Mouse (Mus musculus) hindbrain, embryonic 12.5 days (tissue): Measurements from ENCODE around the gene Sertad3. TPM values are rescaled to one million over a fixed set of nuclear protein-coding genes. Genes with fewer than 3 reads are reported as not detected.
A peak's percentile ranks its signal among the peaks of the same experiment; 100 is the strongest.

ENCODE experiments used
- ATAC-seq: fragments of 200-750 bp; cut with Nextera tagmentation; 2 replicates; pipeline ENCODE4 v1.8.0; 2017; ENCODE audit warnings: moderate TSS enrichment; ENCODE audit not compliant: low FRiP score
- H3K27ac ChIP-seq: fragments of 300-500 bp; sonication (generic); 2 replicates; pipeline ENCODE4 v1.5.1; 2016; ENCODE audit warnings: mild to moderate bottlenecking
- H3K27me3 ChIP-seq: fragments of 300-500 bp; sonication (generic); 2 replicates; pipeline ENCODE4 v1.6.1; 2016; ENCODE audit warnings: mild to moderate bottlenecking
- H3K36me3 ChIP-seq: fragments of 300-500 bp; sonication (generic); 2 replicates; pipeline ENCODE4 v1.6.1; 2016; ENCODE audit warnings: mild to moderate bottlenecking
- H3K4me1 ChIP-seq: fragments of 300-500 bp; sonication (generic); 2 replicates; pipeline ENCODE4 v1.6.1; 2016
- H3K4me2 ChIP-seq: fragments of 300-500 bp; sonication (generic); replicated peaks from 2 replicates; pipeline ENCODE4 v1.6.1; 2016; ENCODE audit warnings: mild to moderate bottlenecking
- H3K4me3 ChIP-seq: fragments of 300-500 bp; sonication (generic); 2 replicates; pipeline ENCODE4 v1.5.1; 2016; ENCODE audit warnings: mild to moderate bottlenecking
- H3K9ac ChIP-seq: fragments of 300-500 bp; sonication (generic); 2 replicates; pipeline ENCODE4 v1.6.1; 2016; ENCODE audit warnings: mild to moderate bottlenecking, moderate library complexity
- H3K9me3 ChIP-seq: fragments of 300-500 bp; sonication (generic); replicated peaks from 2 replicates; pipeline ENCODE4 v1.6.1; 2016; ENCODE audit warnings: mild to moderate bottlenecking
- WGBS: fragments of 180-500 bp; shearing (Covaris S2); methylation state at CpG from one replicate; pipeline ENCODE4 v1.1.7; 2016; 5-methylcytosine and 5-hydroxymethylcytosine counted together
- polyA plus RNA-seq: library from polyadenylated mRNA; unstranded; fragments of >200 nt; fragmentation: Nextera tagmentation; extraction: Ambion mirVana; gene quantifications from 2 replicates; pipeline ENCODE4 v1.2.1, GENCODE M21; 2016

Gene Sertad3
- polyA plus RNA-seq, 1 experiment from 2014 or later = 22.3 TPM

GRCm38 (mm10) chr7:27499036-27499435 is 25.5 kb downstream of the Sertad3 start, which contains the start of gene Prx:
Gene Prx (plus strand): TSS chr7:27499324.
- Histone ChIP-seq H3K4me3 (no peak within 1 kb of the TSS), H3K27ac (no peak within 1 kb of the TSS), H3K4me2 (no peak within 1 kb of the TSS), H3K9me3 (no peaks in the 10 kb centered on the region), H3K36me3 (no peaks in the 10 kb centered on the region), H3K4me1 (no peaks in the 10 kb centered on the region), H3K9ac (no peak within 1 kb of the TSS), H3K27me3 (no peaks in the 10 kb centered on the region)
- no peak for ATAC-seq
- WGBS = 46% methylated on average over 3 of the region's 3 CpGs

DNA sequence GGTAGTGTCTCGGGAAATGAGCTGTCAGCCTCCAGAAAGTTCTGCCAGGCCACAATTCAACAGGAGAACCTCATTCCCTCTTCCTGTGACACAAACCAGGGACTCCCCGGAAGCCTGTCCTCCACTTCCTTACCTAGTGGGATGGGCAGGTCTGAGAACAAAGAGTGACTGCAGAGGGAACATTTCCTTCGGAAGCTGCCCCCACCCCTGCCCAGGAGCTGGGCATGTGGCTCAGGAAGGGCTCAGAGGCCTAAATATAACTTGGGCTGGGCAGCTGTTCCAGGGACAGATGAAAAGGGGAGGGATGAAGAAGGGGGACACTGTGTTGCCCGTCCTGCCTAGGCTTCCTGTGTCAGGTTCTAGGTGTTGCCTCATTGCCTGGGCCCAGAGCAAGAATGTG is 28.1 kb downstream of the Sertad3 start:
- Histone ChIP-seq H3K27me3 (no peaks in the 10 kb centered on the region), H3K9ac (no peak overlapping the region), H3K9me3 (no peaks in the 10 kb centered on the region), H3K4me2 (no peak overlapping the region), H3K36me3 (no peaks in the 10 kb centered on the region), H3K4me3 (no peak overlapping the region), H3K4me1 (no peaks in the 10 kb centered on the region; the same call in 1 of the 2 replicates), H3K27ac (no peak overlapping the region)
- 68% methylated on average over 4 of the region's 4 CpGs for WGBS
- ATAC-seq = no peak

GRCm38 (mm10) chr7:27506765-27507370 is 33.3 kb downstream of the Sertad3 start:
- 0 out of 2 replicates have a peak, but pooled peaks have one; percentile 22 for ATAC-seq
- WGBS = 39% methylated on average over 9 of the region's 9 CpGs
- Histone ChIP-seq H3K27me3 (no peaks in the 10 kb centered on the region), H3K4me1 (peaks cover 9% of the 10 kb centered on the region), H3K4me2 (peak overlapping the region; percentile 58), H3K9ac (no peak overlapping the region), H3K36me3 (no peaks in the 10 kb centered on the region), H3K27ac (peak overlapping the region; percentile 94), H3K9me3 (no peaks in the 10 kb centered on the region), H3K4me3 (peak overlapping the region; percentile 50; the same call in 1 of the 2 replicates)

DNA sequence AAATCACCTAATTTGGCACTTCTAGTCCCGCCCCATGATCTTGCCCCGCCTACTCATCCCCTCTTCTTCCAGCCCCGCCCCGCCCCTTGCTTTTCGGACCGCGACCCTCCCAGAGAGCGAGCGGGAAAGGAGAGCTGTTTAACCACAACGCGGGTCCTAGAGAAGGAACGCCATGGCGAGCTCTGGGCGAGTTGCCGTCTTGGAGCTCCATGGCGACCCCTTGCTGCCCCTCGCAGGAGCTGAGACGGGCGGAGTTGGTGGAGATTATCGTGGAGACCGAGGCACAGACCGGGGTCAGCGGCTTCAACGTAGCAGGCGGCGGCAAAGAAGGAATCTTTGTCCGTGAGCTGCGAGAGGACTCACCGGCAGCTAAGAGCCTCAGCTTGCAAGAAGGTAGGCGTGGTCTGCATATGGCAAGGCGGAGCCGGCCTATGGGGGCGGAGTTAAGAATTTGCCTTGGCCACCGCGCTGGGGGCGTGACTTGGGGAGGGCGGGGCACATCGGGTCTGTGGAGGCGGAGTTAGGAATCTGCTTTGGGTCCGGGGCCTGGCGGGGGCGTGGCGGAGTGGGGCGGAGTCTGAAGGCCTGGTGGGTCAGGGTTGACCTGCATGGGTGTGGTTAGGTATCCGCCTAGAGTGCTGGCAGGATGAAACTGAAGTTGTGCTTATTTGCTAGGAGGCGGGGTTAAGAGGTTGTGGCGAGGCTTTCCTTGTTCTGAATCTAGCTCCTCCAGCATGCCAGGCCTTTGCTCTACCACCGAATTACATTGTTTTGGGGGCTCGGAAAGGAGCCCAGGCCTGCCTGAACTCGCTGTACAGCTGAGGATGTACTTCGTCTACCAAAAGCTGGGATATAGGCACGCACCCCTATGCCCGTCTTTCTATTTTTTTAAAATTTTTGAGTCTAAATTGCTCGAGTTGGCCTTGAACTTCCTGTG is 34.4 kb downstream of the Sertad3 start:
- peak overlapping the region; percentile 50 for H3K4me3 ChIP-seq
- H3K4me2 ChIP-seq = peak overlapping the region; percentile 58
- WGBS = under 1% methylated on average over 54 of the region's 54 CpGs
- no peaks in the 10 kb centered on the region for H3K36me3 ChIP-seq
- peaks cover 9% of the 10 kb centered on the region for H3K4me1 ChIP-seq
- ATAC-seq = peak; percentile 92
- H3K9me3 ChIP-seq = no peaks in the 10 kb centered on the region
- H3K27me3 ChIP-seq = no peaks in the 10 kb centered on the region
- peak overlapping the region; percentile 94 for H3K27ac ChIP-seq
- H3K9ac ChIP-seq = peak overlapping the region; percentile 70

DNA sequence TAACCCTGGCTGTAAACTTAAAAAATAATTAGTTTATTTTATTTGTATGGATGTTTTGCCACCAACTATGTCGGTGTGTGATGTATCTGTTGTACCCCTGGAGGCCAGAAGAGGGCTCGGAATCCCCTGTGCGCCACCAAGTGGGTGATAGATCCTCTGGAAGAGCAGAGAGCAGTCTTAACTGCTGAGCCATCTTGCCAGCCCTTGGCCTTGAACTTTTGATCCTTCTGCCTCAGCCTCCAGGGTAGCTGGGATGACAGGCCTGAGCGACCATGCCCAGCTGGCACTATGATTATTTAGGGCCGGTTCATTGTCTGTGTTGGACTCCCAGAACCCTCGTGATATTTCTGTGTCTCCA is 35.1 kb downstream of the Sertad3 start:
- no peak overlapping the region for H3K9ac ChIP-seq
- no peak overlapping the region for H3K4me3 ChIP-seq
- WGBS = 28% methylated on average over 6 of the region's 6 CpGs
- H3K4me1 ChIP-seq = peaks cover 9% of the 10 kb centered on the region
- H3K27ac ChIP-seq = no peak overlapping the region
- peak; percentile 54 for ATAC-seq
- no peaks in the 10 kb centered on the region for H3K9me3 ChIP-seq
- peak overlapping the region; percentile 58 for H3K4me2 ChIP-seq
- H3K36me3 ChIP-seq = no peaks in the 10 kb centered on the region
- H3K27me3 ChIP-seq = no peaks in the 10 kb centered on the region

DNA sequence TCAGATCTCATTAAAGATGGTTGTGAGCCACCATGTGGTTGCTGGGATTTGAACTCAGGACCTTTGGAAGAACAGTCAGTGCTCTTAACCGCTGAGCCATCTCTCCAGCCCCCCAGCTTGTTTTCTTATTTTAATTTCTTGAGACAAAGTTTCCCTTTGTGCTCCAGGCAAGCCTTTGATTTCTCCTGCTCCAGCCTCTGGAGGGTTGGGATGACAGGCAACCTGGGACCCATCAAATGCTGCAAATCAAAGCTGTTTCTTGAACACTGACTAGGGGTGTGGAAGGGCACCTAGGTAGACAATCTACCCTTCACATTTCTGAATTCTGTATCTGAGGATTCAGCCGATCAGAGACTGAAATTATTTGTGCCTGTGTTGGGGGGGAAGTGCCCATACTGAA is 37.2 kb downstream of the Sertad3 start:
- 82% methylated on average over 2 of the region's 2 CpGs for WGBS
- ATAC-seq = no peak
- Histone ChIP-seq H3K27ac (no peak overlapping the region), H3K9me3 (no peaks in the 10 kb centered on the region), H3K27me3 (no peaks in the 10 kb centered on the region), H3K4me3 (no peak overlapping the region), H3K9ac (no peak overlapping the region), H3K4me1 (peaks cover 9% of the 10 kb centered on the region), H3K4me2 (no peak overlapping the region), H3K36me3 (no peaks in the 10 kb centered on the region)

DNA sequence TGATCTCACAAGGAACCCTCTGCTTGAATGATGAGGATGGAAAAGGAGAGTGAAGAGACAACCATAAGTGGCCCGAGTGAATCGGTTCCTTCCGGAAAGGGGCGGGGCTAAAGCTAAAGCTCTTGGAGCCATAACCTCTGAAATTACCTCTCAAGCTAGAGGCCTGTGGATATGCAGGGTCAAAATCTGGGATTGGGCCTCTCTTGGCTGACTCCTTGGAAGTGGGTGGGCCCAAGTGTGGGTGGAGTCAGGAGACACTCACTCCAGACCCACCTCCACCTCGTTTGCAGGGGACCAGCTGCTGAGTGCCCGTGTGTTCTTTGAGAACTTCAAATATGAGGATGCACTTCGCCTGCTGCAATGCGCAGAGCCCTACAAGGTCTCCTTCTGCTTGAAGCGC is 41.4 kb downstream of the Sertad3 start:
- Histone ChIP-seq H3K27me3 (no peaks in the 10 kb centered on the region), H3K4me2 (no peak overlapping the region), H3K4me3 (no peak overlapping the region), H3K4me1 (no peaks in the 10 kb centered on the region), H3K36me3 (no peaks in the 10 kb centered on the region), H3K9ac (no peak overlapping the region), H3K9me3 (peaks cover 5% of the 10 kb centered on the region; the same call in 1 of the 2 replicates), H3K27ac (no peak overlapping the region)
- WGBS = 83% methylated on average over 9 of the region's 9 CpGs
- no peak for ATAC-seq

DNA sequence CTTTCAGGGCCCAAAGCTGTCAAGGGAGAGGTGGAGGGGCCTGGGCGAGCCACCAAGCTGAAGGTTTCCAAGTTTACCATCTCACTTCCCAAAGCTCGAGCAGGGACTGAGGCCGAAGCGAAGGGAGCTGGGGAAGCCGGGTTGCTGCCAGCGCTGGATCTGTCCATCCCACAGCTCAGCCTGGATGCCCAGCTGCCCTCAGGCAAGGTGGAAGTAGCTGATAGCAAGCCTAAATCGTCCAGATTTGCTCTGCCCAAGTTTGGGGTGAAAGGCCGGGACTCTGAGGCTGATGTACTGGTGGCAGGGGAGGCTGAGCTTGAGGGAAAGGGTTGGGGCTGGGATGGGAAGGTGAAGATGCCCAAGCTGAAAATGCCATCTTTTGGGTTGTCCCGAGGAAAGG is 44.7 kb downstream of the Sertad3 start:
- no peak for ATAC-seq
- WGBS = 82% methylated on average over 9 of the region's 9 CpGs
- Histone ChIP-seq H3K9ac (no peak overlapping the region), H3K4me3 (no peak overlapping the region), H3K9me3 (peaks cover 7% of the 10 kb centered on the region; the same call in 1 of the 2 replicates), H3K36me3 (no peaks in the 10 kb centered on the region), H3K4me2 (no peak overlapping the region), H3K4me1 (no peaks in the 10 kb centered on the region), H3K27me3 (no peaks in the 10 kb centered on the region), H3K27ac (no peak overlapping the region)

DNA sequence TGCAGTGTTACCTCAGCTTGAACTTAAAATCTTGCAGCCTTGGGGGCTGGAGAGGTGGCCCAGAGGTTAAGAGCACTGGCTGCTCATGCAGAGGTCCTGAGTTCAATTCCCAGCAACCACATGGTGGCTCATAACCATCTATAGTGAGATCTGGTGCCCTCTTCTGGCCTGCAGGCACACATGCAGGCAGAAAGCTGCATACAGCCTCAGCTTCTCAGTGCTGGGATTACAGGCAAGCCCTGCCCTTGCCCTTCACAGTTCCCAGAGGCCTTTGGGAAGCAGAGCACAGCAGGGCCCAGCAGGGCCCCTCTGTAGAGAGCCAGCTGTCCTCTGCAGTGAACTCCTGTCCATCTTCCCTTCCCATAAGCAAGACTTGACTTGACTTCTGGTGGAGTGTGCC is 46.5 kb downstream of the Sertad3 start:
- no peak overlapping the region for H3K4me3 ChIP-seq
- H3K27me3 ChIP-seq = no peaks in the 10 kb centered on the region
- no peak overlapping the region for H3K4me2 ChIP-seq
- no peak overlapping the region for H3K27ac ChIP-seq
- ATAC-seq = no peak
- no peaks in the 10 kb centered on the region for H3K4me1 ChIP-seq
- peaks cover 7% of the 10 kb centered on the region; the same call in 1 of the 2 replicates for H3K9me3 ChIP-seq
- no peaks in the 10 kb centered on the region for H3K36me3 ChIP-seq
- H3K9ac ChIP-seq = no peak overlapping the region

GRCm38 (mm10) chr7:27520599-27520998 is 47.0 kb downstream of the Sertad3 start:
- no peak overlapping the region for H3K4me2 ChIP-seq
- no peak overlapping the region for H3K27ac ChIP-seq
- H3K9me3 ChIP-seq = peaks cover 7% of the 10 kb centered on the region; the same call in 1 of the 2 replicates
- H3K9ac ChIP-seq = no peak overlapping the region
- H3K36me3 ChIP-seq = no peaks in the 10 kb centered on the region
- WGBS = 71% methylated on average over 1 of the region's 1 CpGs
- H3K4me1 ChIP-seq = no peaks in the 10 kb centered on the region
- no peaks in the 10 kb centered on the region for H3K27me3 ChIP-seq
- ATAC-seq = no peak
- no peak overlapping the region for H3K4me3 ChIP-seq

GRCm38 (mm10) chr7:27522967-27523366 is 49.4 kb downstream of the Sertad3 start, which contains the start of gene Hipk4:
Gene Hipk4 (plus strand): TSS chr7:27523267.
- no peaks in the 10 kb centered on the region for H3K36me3 ChIP-seq
- H3K9ac ChIP-seq = no peak within 1 kb of the TSS
- no peak within 1 kb of the TSS for H3K4me2 ChIP-seq
- no peak for ATAC-seq
- no peak within 1 kb of the TSS for H3K4me3 ChIP-seq
- H3K27me3 ChIP-seq = no peaks in the 10 kb centered on the region
- H3K4me1 ChIP-seq = no peaks in the 10 kb centered on the region
- H3K27ac ChIP-seq = no peak within 1 kb of the TSS
- H3K9me3 ChIP-seq = peaks cover 7% of the 10 kb centered on the region; the same call in 1 of the 2 replicates
- 64% methylated on average over 5 of the region's 5 CpGs for WGBS

GRCm38 (mm10) chr7:27523805-27524204 is 50.2 kb downstream of the Sertad3 start:
- Histone ChIP-seq H3K27ac (no peak overlapping the region), H3K9me3 (peaks cover 7% of the 10 kb centered on the region; the same call in 1 of the 2 replicates), H3K36me3 (peaks cover under 1% of the 10 kb centered on the region; the same call in 1 of the 2 replicates), H3K9ac (no peak overlapping the region), H3K27me3 (no peaks in the 10 kb centered on the region), H3K4me3 (no peak overlapping the region), H3K4me2 (no peak overlapping the region), H3K4me1 (no peaks in the 10 kb centered on the region)
- no peak for ATAC-seq
- 93% methylated on average over 13 of the region's 13 CpGs for WGBS
